Mouse (Mus musculus) myocyte (in vitro differentiated cells): ENCODE results near the gene Slc1a2. TPM values are rescaled to one million over a fixed set of nuclear protein-coding genes. Genes with fewer than 3 reads are reported as not detected.

Source experiments
- H3K27me3 ChIP-seq: one replicate; pipeline ENCODE4 v1.6.1; 2011; ENCODE audit not compliant: control insufficient read depth, insufficient read depth, insufficient read length
- H3K36me3 ChIP-seq: one replicate; pipeline ENCODE4 v1.6.1; 2011; ENCODE audit not compliant: control insufficient read depth, insufficient read depth
- H3K4me2 ChIP-seq: one replicate; pipeline ENCODE4 v1.6.1; 2011; ENCODE audit warnings: low read depth, control low read depth
- H3K4me3 ChIP-seq: one replicate; pipeline ENCODE4 v1.5.1; 2011; ENCODE audit warnings: mild to moderate bottlenecking, control low read depth, moderate library complexity
- H3K79me2 ChIP-seq: one replicate; pipeline ENCODE4 v1.6.1; 2011; ENCODE audit not compliant: control insufficient read depth, insufficient read depth
- H3ac ChIP-seq: one replicate; pipeline ENCODE4 v1.6.1; 2011; ENCODE audit not compliant: control insufficient read depth, insufficient read length
- CEBPB ChIP-seq: IDR thresholded peaks from 2 replicates; pipeline ENCODE4 v1.6.1; 2011; ENCODE audit warnings: mild to moderate bottlenecking, moderate library complexity; ENCODE audit not compliant: poor library complexity, insufficient read depth, severe bottlenecking
- E2F4 ChIP-seq: IDR thresholded peaks from one replicate; pipeline ENCODE4 v1.6.1; 2011; ENCODE audit warnings: mild to moderate bottlenecking, control low read depth, moderate library complexity; ENCODE audit not compliant: insufficient read depth
- MAX ChIP-seq: IDR thresholded peaks from one replicate; pipeline ENCODE4 v1.6.1; 2011; ENCODE audit warnings: low read depth, mild to moderate bottlenecking, control low read depth
- MYOD1 ChIP-seq, 3 experiments: IDR thresholded peaks; one replicate each; pipeline ENCODE4 v1.6.1; 2011; ENCODE audit warnings: control low read depth in 2 of 3, low read depth in 2 of 3, mild to moderate bottlenecking in 2 of 3, moderate library complexity in 1 of 3; ENCODE audit not compliant: insufficient read length in 2 of 3, control insufficient read depth in 1 of 3
- MYOG ChIP-seq, 3 experiments: IDR thresholded peaks; one replicate each; pipeline ENCODE4 v1.6.1; 2011; ENCODE audit warnings: control low read depth in 2 of 3, low read depth in 2 of 3, mild to moderate bottlenecking in 2 of 3; ENCODE audit not compliant: insufficient read length in 2 of 3, control insufficient read depth in 1 of 3, insufficient read depth in 1 of 3
- POLR2A ChIP-seq: IDR thresholded peaks from one replicate; pipeline ENCODE4 v1.6.1; 2011; ENCODE audit warnings: low read depth, mild to moderate bottlenecking, control low read depth, moderate library complexity; ENCODE audit not compliant: insufficient read length
- POLR2AphosphoS2 ChIP-seq: IDR thresholded peaks from one replicate; pipeline ENCODE4 v1.6.1; 2011; ENCODE audit warnings: low read depth, control low read depth; ENCODE audit not compliant: insufficient read length
- REST ChIP-seq: IDR thresholded peaks from one replicate; pipeline ENCODE4 v1.6.1; 2011; ENCODE audit warnings: mild to moderate bottlenecking, control low read depth, moderate library complexity; ENCODE audit not compliant: insufficient read depth, insufficient read length
- SRF ChIP-seq: IDR thresholded peaks from one replicate; pipeline ENCODE4 v1.6.1; 2011; ENCODE audit warnings: low read depth; ENCODE audit not compliant: control insufficient read depth, insufficient read length
- TCF12 ChIP-seq: IDR thresholded peaks from one replicate; pipeline ENCODE4 v1.6.1; 2011; ENCODE audit warnings: mild to moderate bottlenecking, control low read depth; ENCODE audit not compliant: poor library complexity, insufficient read depth, severe bottlenecking
- TCF3 ChIP-seq: IDR thresholded peaks from one replicate; pipeline ENCODE4 v1.6.1; 2011; ENCODE audit warnings: low read depth, control low read depth; ENCODE audit not compliant: insufficient read length
- USF1 ChIP-seq: IDR thresholded peaks from one replicate; pipeline ENCODE4 v1.6.1; 2011; ENCODE audit warnings: low read depth, mild to moderate bottlenecking, control low read depth, moderate library complexity
- polyA plus RNA-seq: library from polyadenylated mRNA; unstranded; fragments of >200 nt; fragmentation: generic; extraction: Trizol; gene quantifications from one replicate; pipeline ENCODE4 v1.2.1, GENCODE M21; 2012; ENCODE audit warnings: missing spikeins

The Slc1a2 gene
- polyA plus RNA-seq, 1 experiment, result 0.02 TPM

- TF ChIP-seq SRF, result no peak
- no peak for TF ChIP-seq E2F4
- no peak for TF ChIP-seq POLR2AphosphoS2
- no peak for TF ChIP-seq POLR2A
- no peak for TF ChIP-seq TCF12
- TF ChIP-seq CEBPB, result no peak
- no peak for TF ChIP-seq MYOG (IDR thresholded peaks at IDR 0.05; ENCODE audit: control insufficient read depth in 1 of 3, insufficient read depth in 1 of 3, insufficient read length in 2 of 3, low read depth in 2 of 3)
- no peak for TF ChIP-seq MYOD1 (IDR thresholded peaks at IDR 0.05; ENCODE audit: control insufficient read depth in 1 of 3, insufficient read length in 2 of 3, low read depth in 2 of 3)
- TF ChIP-seq TCF3, result no peak
- no peak for TF ChIP-seq MAX
- no peak for TF ChIP-seq REST
- no peak for TF ChIP-seq USF1
- Histone ChIP-seq H3K4me3 (no peak overlapping the region), H3K36me3 (peaks cover 94% of the 10 kb centered on the region), H3K4me2 (no peak overlapping the region), H3ac (no peak overlapping the region), H3K27me3 (no peaks in the 10 kb centered on the region), H3K79me2 (peaks cover 42% of the 10 kb centered on the region)
Measured at GRCm38 (mm10) chr2:102829201-102829600, 170.7 kb downstream of the Slc1a2 start.

GRCm38 (mm10) chr2:102831547-102831946, 173.1 kb downstream of the Slc1a2 start:
- TF ChIP-seq REST (no peak), TCF3 (no peak), MYOG (IDR thresholded peaks at IDR 0.05; ENCODE audit: control insufficient read depth in 1 of 3, insufficient read depth in 1 of 3, insufficient read length in 2 of 3, low read depth in 2 of 3) (no peak), POLR2A (no peak), MAX (no peak), POLR2AphosphoS2 (no peak), USF1 (no peak), MYOD1 (IDR thresholded peaks at IDR 0.05; ENCODE audit: control insufficient read depth in 1 of 3, insufficient read length in 2 of 3, low read depth in 2 of 3) (no peak), SRF (no peak)
- Histone ChIP-seq H3K27me3 (no peaks in the 10 kb centered on the region), H3K79me2 (peaks cover 47% of the 10 kb centered on the region)

GRCm38 (mm10) chr2:102838179-102838578, 179.7 kb downstream of the Slc1a2 start:
- TF ChIP-seq TCF3 (no peak), MYOG (IDR thresholded peaks at IDR 0.05; ENCODE audit: control insufficient read depth in 1 of 3, insufficient read depth in 1 of 3, insufficient read length in 2 of 3, low read depth in 2 of 3) (no peak), TCF12 (no peak), MYOD1 (IDR thresholded peaks at IDR 0.05; ENCODE audit: control insufficient read depth in 1 of 3, insufficient read length in 2 of 3, low read depth in 2 of 3) (no peak)
- no peak overlapping the region for H3ac ChIP-seq
- H3K4me3 ChIP-seq, result no peak overlapping the region
- H3K79me2 ChIP-seq, result peaks cover 33% of the 10 kb centered on the region
- peaks cover 67% of the 10 kb centered on the region for H3K36me3 ChIP-seq
- H3K27me3 ChIP-seq, result no peaks in the 10 kb centered on the region
- H3K4me2 ChIP-seq, result no peak overlapping the region

More at GRCm38 (mm10) chr2:102831547-102831946, 173.1 kb downstream of the Slc1a2 start:
- Histone ChIP-seq H3K4me2 (no peak overlapping the region), H3ac (no peak overlapping the region), H3K36me3 (peaks cover 78% of the 10 kb centered on the region), H3K4me3 (no peak overlapping the region)

Other genes starting within 250 kb of the Slc1a2 start
- gene Fjx1, start 206.2 kb upstream of the Slc1a2 start, polyA plus RNA-seq, result 0.83 TPM
- gene Pamr1, start 108.6 kb upstream of the Slc1a2 start, polyA plus RNA-seq, result not detected
- 77.1 TPM for gene Cd44, start 243.0 kb downstream of the Slc1a2 start, polyA plus RNA-seq